Mouse (Mus musculus) liver, adult 2 months (tissue): Measurements from ENCODE around the gene Olfr1393. TPM values are rescaled to one million over a fixed set of nuclear protein-coding genes. Genes with fewer than 3 reads are reported as not detected.
"Not testable (repeated sequence)": the region's sequence is repeated elsewhere in the genome, so short reads cannot be mapped to it uniquely, and the experiment has no call there.

Experiments
- DNase-seq: peaks from one replicate; pipeline ENCODE4 v3.0.0-alpha.2; 2011; ENCODE audit warnings: low read depth, low spot score; ENCODE audit errors: extremely low read depth
- H3K27ac ChIP-seq: fragments of 200-500 bp; replicated peaks from 2 replicates; pipeline ENCODE4 v1.5.1; 2012; ENCODE audit warnings: low read depth, mild to moderate bottlenecking, control low read depth, inconsistent platforms, low read length; ENCODE audit not compliant: insufficient read depth
- H3K27me3 ChIP-seq: fragments of 200-500 bp; 2 replicates; pipeline ENCODE4 v1.6.1; 2012; ENCODE audit warnings: mild to moderate bottlenecking, moderate library complexity, low read length, inconsistent platforms; ENCODE audit not compliant: control insufficient read depth, insufficient read depth
- H3K36me3 ChIP-seq: fragments of 200-500 bp; 2 replicates; pipeline ENCODE4 v1.6.1; 2012; ENCODE audit warnings: low read length, inconsistent platforms; ENCODE audit not compliant: control insufficient read depth, insufficient read depth
- H3K4me1 ChIP-seq: fragments of 200-500 bp; 2 replicates; pipeline ENCODE4 v1.6.1; 2011; ENCODE audit warnings: low read length; ENCODE audit not compliant: control insufficient read depth, insufficient read depth
- H3K4me3 ChIP-seq: fragments of 200-500 bp; 2 replicates; pipeline ENCODE4 v1.5.1; 2011; ENCODE audit warnings: low read depth, mild to moderate bottlenecking, control low read depth, low read length, moderate library complexity; ENCODE audit not compliant: insufficient read depth
- H3K79me2 ChIP-seq: fragments of 200-500 bp; 2 replicates; pipeline ENCODE4 v1.6.1; 2012; ENCODE audit warnings: inconsistent platforms, mild to moderate bottlenecking, low read length, moderate library complexity; ENCODE audit not compliant: control insufficient read depth, insufficient read depth
- H3K9ac ChIP-seq: fragments of 200-500 bp; 2 replicates; pipeline ENCODE4 v1.6.1; 2012; ENCODE audit warnings: low read depth, mild to moderate bottlenecking, control low read depth, inconsistent platforms, low read length
- CTCF ChIP-seq: fragments of 200-500 bp; IDR thresholded peaks from 2 replicates; pipeline ENCODE4 v1.5.1; 2011; ENCODE audit warnings: low read depth, low read length, control low read depth
- POLR2A ChIP-seq: fragments of 200-500 bp; IDR thresholded peaks from 2 replicates; pipeline ENCODE4 v1.6.1; 2011; ENCODE audit warnings: low read length, control low read depth; ENCODE audit not compliant: insufficient read depth; ENCODE audit errors: extremely low read depth
- WGBS: fragments of 180-500 bp; shearing (Covaris S2); methylation state at CpG from one replicate; pipeline ENCODE4 v1.1.7; 2018; 5-methylcytosine and 5-hydroxymethylcytosine counted together
- polyA plus RNA-seq: library from polyadenylated mRNA; depleted of rRNA; stranded (reverse); fragments of >200 nt; gene quantifications from 2 replicates; pipeline ENCODE4 v1.2.3, GENCODE M21; 2012
- total RNA-seq: library from RNA; depleted of rRNA; stranded (reverse); fragments of >200 nt; gene quantifications from 2 replicates; pipeline ENCODE4 v1.2.3, GENCODE M21; 2014

Gene Olfr1393
- total and polyA plus RNA-seq, 2 experiments, result 0.09 to 0.55 TPM

DNA sequence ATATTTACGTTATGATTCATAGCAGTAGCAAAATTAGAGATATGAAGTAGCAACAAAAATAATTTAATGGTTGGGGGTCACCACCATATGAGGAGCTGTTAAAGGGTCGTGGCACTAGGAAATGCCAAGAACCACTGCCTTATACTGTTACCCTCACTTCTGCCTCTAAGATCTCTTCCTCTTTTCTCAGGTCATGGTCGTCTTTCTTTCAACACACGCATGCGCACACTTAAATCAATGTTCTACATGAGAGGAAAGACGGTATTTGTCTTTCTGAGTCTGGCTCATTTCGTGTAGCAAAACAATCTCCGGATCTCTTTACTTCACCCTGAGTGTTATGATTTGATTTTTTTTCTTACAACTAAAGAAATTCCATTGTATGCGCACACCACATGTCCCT is 8.3 kb upstream of the Olfr1393 start:
- no peak for DNase-seq
- Histone ChIP-seq H3K9ac (no peak overlapping the region), H3K27me3 (no peaks in the 10 kb centered on the region), H3K4me3 (no peak overlapping the region), H3K27ac (no peak overlapping the region), H3K36me3 (no peaks in the 10 kb centered on the region), H3K4me1 (peaks cover 17% of the 10 kb centered on the region), H3K79me2 (no peaks in the 10 kb centered on the region)
- TF ChIP-seq CTCF (no peak), POLR2A (no peak)
- 91% methylated on average over 9 of the region's 9 CpGs for WGBS

GRCm38 (mm10) chr11:49270368-49270767 is 7.7 kb upstream of the Olfr1393 start:
- H3K27me3 ChIP-seq, result no peaks in the 10 kb centered on the region
- no peak for DNase-seq
- no peak overlapping the region for H3K27ac ChIP-seq
- no peak overlapping the region for H3K9ac ChIP-seq
- WGBS, result 77% methylated on average over 4 of the region's 4 CpGs
- peaks cover 17% of the 10 kb centered on the region for H3K4me1 ChIP-seq
- H3K4me3 ChIP-seq, result no peak overlapping the region
- no peak for TF ChIP-seq CTCF
- TF ChIP-seq POLR2A, result no peak
- no peaks in the 10 kb centered on the region for H3K36me3 ChIP-seq
- H3K79me2 ChIP-seq, result no peaks in the 10 kb centered on the region

DNA sequence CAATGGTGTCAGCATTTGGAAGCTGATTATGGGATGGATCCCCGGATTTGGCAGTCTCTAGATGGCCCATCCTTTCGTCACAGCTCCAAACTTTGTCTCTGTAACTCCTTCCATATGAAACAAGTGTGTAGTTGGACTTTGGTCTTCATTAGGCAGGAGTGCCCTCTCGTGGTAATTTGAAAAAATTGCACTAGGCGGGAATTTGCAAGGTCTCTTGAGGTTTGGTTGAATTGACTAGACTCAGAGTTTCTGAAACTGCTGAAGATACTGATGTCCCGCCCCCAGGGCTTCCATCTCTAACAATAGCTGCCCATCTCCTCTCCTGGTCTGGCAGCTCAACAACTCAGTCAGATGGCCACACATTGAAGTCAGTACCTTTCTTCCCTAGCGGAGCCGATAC is 6.8 kb upstream of the Olfr1393 start:
- peak; percentile 62 for DNase-seq
- WGBS, result 30% methylated on average over 7 of the region's 7 CpGs
- Histone ChIP-seq H3K4me1 (peaks cover 12% of the 10 kb centered on the region), H3K27ac (no peak overlapping the region), H3K27me3 (no peaks in the 10 kb centered on the region), H3K36me3 (no peaks in the 10 kb centered on the region), H3K4me3 (no peak overlapping the region), H3K79me2 (no peaks in the 10 kb centered on the region), H3K9ac (no peak overlapping the region)
- no peak for TF ChIP-seq POLR2A
- TF ChIP-seq CTCF, result no peak

DNA sequence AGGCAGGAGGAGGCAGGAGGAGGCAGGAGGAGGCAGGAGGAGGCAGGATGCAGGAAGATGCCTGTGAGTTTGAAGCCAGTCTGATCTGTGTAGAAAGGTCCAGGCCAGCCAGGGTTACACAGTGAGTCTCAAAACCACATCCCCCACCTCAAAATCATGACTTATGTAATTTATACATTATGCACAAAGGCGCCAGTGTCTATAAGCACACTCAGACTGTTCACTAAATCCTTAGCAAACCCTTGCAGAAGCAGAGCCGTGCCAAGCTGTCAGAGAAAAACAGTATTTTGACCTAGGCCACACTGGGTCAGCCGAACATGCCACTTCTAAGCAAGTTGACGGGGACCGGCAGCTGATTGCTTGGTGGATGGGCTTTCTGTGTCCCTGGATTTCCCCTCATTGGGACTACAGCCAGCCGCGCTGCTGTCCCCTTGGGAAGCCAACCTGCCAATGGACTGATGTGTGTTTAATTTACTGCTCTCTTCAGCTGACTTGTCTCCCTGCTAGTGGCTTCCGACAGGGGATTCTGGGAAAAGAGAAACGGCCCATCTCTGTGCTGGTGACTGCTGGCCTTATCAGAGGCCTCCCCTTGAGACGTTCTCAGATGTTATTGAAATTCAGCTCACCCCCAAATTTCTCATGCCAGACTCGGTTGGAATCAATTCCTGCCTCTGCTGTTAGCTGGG is 4.1 kb upstream of the Olfr1393 start:
- DNase-seq, result no peak
- Histone ChIP-seq H3K36me3 (no peaks in the 10 kb centered on the region), H3K27me3 (no peaks in the 10 kb centered on the region), H3K79me2 (no peaks in the 10 kb centered on the region), H3K9ac (no peak overlapping the region), H3K4me3 (no peak overlapping the region), H3K4me1 (no peaks in the 10 kb centered on the region), H3K27ac (no peak overlapping the region)
- TF ChIP-seq CTCF (no peak), POLR2A (no peak)
- 86% methylated on average over 11 of the region's 11 CpGs for WGBS

DNA sequence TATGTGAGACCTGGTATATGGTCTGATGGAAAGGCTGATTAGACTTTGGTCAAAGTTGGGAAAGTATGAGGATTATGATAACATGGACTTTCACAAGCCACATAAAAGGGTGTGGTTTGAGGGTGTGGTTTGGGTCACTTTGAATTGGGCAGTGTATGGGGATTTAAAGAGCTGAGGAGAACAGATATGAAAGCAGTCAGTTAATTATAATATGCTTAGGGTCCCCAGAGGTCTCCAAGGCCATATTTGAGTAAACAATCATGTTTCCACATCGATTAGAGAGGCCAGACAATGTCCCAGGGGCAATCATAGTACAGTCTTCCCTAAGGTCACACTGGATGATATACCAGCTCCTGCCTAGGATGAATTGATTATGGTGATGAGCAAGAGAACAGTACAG is 6.9 kb downstream of the Olfr1393 start, which contains the start of gene Olfr1392:
Gene Olfr1392, plus strand, starts transcription at position 301 of the 400 bp plus-strand sequence.
- H3K27ac ChIP-seq, DNase-seq: not testable (repeated sequence)
- 53% methylated on average over 1 of the region's 1 CpGs for WGBS

DNA sequence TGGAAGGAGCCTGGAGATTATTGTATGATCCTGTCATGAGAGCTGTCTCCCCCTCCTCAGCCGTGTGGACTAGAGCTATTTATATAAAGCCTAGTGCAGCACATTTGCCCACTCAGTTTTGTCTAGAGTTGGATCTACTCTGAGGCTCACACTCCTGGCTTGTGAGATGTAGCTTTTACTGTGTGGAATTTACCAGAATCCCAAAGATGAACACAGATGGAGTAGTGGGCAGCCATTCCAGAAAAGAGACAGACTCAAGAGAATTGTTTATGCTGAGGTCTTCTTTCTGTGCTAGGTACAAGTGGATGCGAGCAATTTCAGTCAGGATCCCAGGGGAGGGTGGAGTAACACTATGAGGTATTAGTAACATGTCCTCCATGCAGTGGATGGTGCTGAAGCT is 9.1 kb downstream of the Olfr1393 start:
- H3K9ac ChIP-seq, result no peak overlapping the region
- H3K27me3 ChIP-seq, result no peaks in the 10 kb centered on the region
- H3K4me1 ChIP-seq, result no peaks in the 10 kb centered on the region
- 79% methylated on average over 2 of the region's 2 CpGs for whole genome bisulfite sequencing
- no peak for TF ChIP-seq POLR2A
- no peak for TF ChIP-seq CTCF
- H3K36me3 ChIP-seq, result no peaks in the 10 kb centered on the region
- no peak overlapping the region for H3K4me3 ChIP-seq
- no peak overlapping the region for H3K27ac ChIP-seq
- DNase-seq, result no peak
- H3K79me2 ChIP-seq, result no peaks in the 10 kb centered on the region

More for the DNA sequence above, 6.9 kb downstream of the Olfr1393 start, which contains the start of gene Olfr1392:
- not testable (repeated sequence) for H3K9ac ChIP-seq, H3K36me3 ChIP-seq, H3K27me3 ChIP-seq, H3K79me2 ChIP-seq, H3K4me3 ChIP-seq, H3K4me1 ChIP-seq
